Mouse (Mus musculus): ENCODE results near the gene Hmgb3. TPM values are rescaled to one million over a fixed set of nuclear protein-coding genes. Genes with fewer than 3 reads are reported as not detected.
"Not testable (repeated sequence)": the region's sequence is repeated elsewhere in the genome, so short reads cannot be mapped to it uniquely, and the experiment has no call there.

Gene Hmgb3
- polyA plus RNA-seq (2015; fragmentation: Nextera tagmentation; extraction: Ambion mirVana), result 533 and 542 TPM in 2 replicates

GRCm38 (mm10) chrX:71555415-71556114 lies at the start of gene Hmgb3:
Hmgb3 (plus strand) TSS chrX:71555918.
- H3K9ac ChIP-seq, result peak within 1 kb of the TSS; percentile 82
- peak; percentile 98 for ATAC-seq (replicated peaks)
- WGBS, result 28% methylated on average over 59 of the region's 59 CpGs

GRCm38 (mm10) chrX:71506591-71506990 lies 49.1 kb upstream of the Hmgb3 start:
- H3K27ac ChIP-seq; H3K4me2 ChIP-seq; H3K4me1 ChIP-seq; H3K9me3 ChIP-seq; ATAC-seq (replicated peaks); H3K36me3 ChIP-seq (replicated peaks); H3K9ac ChIP-seq; H3K4me3 ChIP-seq; H3K27me3 ChIP-seq (replicated peaks): not testable (repeated sequence)
- 89% methylated on average over 4 of the region's 4 CpGs for WGBS

More at GRCm38 (mm10) chrX:71555415-71556114, at the start of gene Hmgb3:
- Histone ChIP-seq H3K4me1 (peaks cover 3% of the 10 kb centered on the region), H3K36me3 (replicated peaks) (no peaks in the 10 kb centered on the region), H3K27me3 (replicated peaks) (no peaks in the 10 kb centered on the region), H3K27ac (peak within 1 kb of the TSS; percentile 96), H3K9me3 (no peaks in the 10 kb centered on the region), H3K4me3 (peak within 1 kb of the TSS; percentile 72), H3K4me2 (peak within 1 kb of the TSS; percentile 75)

- whole genome bisulfite sequencing, result 85% methylated on average over 4 of the region's 4 CpGs
- Histone ChIP-seq H3K27ac (no peak overlapping the region), H3K9ac (no peak overlapping the region), H3K4me2 (no peak overlapping the region), H3K9me3 (no peaks in the 10 kb centered on the region), H3K4me3 (no peak overlapping the region), H3K27me3 (replicated peaks) (no peaks in the 10 kb centered on the region), H3K36me3 (replicated peaks) (no peaks in the 10 kb centered on the region), H3K4me1 (no peaks in the 10 kb centered on the region)
- ATAC-seq (replicated peaks), result no peak
Observed at GRCm38 (mm10) chrX:71519252-71519651, 36.5 kb upstream of the Hmgb3 start.

DNA sequence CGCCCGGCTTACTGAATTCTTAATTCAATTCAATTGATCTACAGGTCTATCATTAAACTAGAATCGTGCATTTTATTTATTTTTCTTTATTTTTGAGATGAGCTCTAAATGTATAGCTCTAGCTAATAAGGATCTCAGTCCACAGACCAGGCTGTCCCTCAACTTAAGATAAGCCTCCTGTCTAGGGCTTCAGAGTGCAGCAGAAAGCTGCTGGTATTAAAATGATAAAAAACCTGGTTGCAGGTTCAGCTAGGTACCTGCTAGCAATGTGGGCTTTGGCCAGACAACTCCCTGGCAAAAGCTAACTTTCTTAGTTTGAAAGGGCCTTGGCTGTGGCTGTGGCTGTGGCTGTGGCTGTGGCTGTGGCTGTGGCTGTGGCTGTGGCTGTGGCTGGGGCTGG lies 32.8 kb upstream of the Hmgb3 start:
- 88% methylated on average over 3 of the region's 3 CpGs for WGBS
- H3K27me3 ChIP-seq (replicated peaks), result no peaks in the 10 kb centered on the region
- no peak overlapping the region for H3K27ac ChIP-seq
- no peak overlapping the region for H3K4me2 ChIP-seq
- H3K4me3 ChIP-seq, result no peak overlapping the region
- H3K9ac ChIP-seq, result no peak overlapping the region
- H3K9me3 ChIP-seq, result no peaks in the 10 kb centered on the region
- no peaks in the 10 kb centered on the region for H3K36me3 ChIP-seq (replicated peaks)
- ATAC-seq (replicated peaks), result no peak
- no peaks in the 10 kb centered on the region for H3K4me1 ChIP-seq

DNA sequence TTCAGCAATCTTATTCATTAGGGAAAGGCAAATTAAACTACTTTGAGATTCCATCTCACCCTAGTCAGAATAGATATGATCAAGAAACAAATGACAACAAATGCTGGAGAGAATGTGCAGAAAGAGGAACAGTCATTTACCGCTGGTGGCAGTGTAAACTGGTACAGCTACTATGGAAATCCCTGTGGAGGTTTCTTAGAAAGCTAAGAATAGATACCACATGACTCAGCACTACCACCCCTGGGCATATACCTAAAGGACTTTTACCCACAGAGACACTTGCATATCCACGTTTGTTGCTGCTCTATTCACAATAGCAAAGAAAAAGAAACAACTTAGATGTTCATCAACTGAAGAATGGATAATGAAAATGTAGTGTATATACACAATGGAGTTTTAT lies 31.4 kb upstream of the Hmgb3 start:
- Histone ChIP-seq H3K27me3 (replicated peaks) (no peaks in the 10 kb centered on the region), H3K27ac (no peak overlapping the region), H3K4me2 (no peak overlapping the region), H3K9me3 (no peaks in the 10 kb centered on the region), H3K36me3 (replicated peaks) (no peaks in the 10 kb centered on the region), H3K4me1 (0 out of 2 replicates have a peak, but pooled peaks cover 3% of the 10 kb centered on the region), H3K9ac (no peak overlapping the region), H3K4me3 (no peak overlapping the region)
- no peak for ATAC-seq (replicated peaks)
- 71% methylated on average over 2 of the region's 2 CpGs for WGBS

GRCm38 (mm10) chrX:71525593-71526299 lies 30.0 kb upstream of the Hmgb3 start:
- H3K36me3 ChIP-seq (replicated peaks), result no peaks in the 10 kb centered on the region
- 0 out of 2 replicates have a peak, but pooled peaks cover 3% of the 10 kb centered on the region for H3K4me1 ChIP-seq
- no peak overlapping the region for H3K4me3 ChIP-seq
- H3K27me3 ChIP-seq (replicated peaks), result no peaks in the 10 kb centered on the region
- no peak for ATAC-seq (replicated peaks)
- no peak overlapping the region for H3K4me2 ChIP-seq
- H3K9me3 ChIP-seq, result no peaks in the 10 kb centered on the region
- no peak overlapping the region for H3K9ac ChIP-seq
- no peak overlapping the region for H3K27ac ChIP-seq
- WGBS, result 75% methylated on average over 3 of the region's 3 CpGs

GRCm38 (mm10) chrX:71527461-71527860 lies 28.3 kb upstream of the Hmgb3 start:
- H3K27me3 ChIP-seq (replicated peaks), result no peaks in the 10 kb centered on the region
- no peak overlapping the region for H3K4me2 ChIP-seq
- no peaks in the 10 kb centered on the region for H3K9me3 ChIP-seq
- no peak overlapping the region for H3K27ac ChIP-seq
- ATAC-seq (replicated peaks), result no peak
- WGBS, result 71% methylated on average over 1 of the region's 1 CpGs
- H3K4me1 ChIP-seq, result 0 out of 2 replicates have a peak, but pooled peaks cover 3% of the 10 kb centered on the region
- no peak overlapping the region for H3K9ac ChIP-seq
- no peaks in the 10 kb centered on the region for H3K36me3 ChIP-seq (replicated peaks)
- H3K4me3 ChIP-seq, result no peak overlapping the region

DNA sequence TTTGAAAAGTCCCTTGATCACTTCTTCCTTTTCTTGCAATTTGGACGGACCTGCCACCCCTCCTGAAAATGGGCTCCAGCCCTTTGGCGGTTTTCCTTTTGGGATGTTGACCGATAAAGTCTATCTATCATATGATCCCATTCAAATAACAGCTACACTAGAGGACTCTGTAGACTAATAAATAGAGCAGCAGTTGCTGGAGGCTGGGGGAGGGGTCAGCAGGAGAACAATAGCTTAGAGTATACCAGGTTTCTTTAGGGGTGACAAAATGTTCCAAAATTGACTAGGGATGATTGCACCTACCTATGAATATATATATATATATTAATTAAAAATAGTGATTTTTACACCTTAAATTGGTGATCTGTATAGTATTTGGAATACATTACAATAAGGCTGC lies 27.6 kb upstream of the Hmgb3 start:
- 53% methylated on average over 3 of the region's 3 CpGs for WGBS
- H3K9ac ChIP-seq, result no peak overlapping the region
- 0 out of 2 replicates have a peak, but pooled peaks cover 3% of the 10 kb centered on the region for H3K4me1 ChIP-seq
- ATAC-seq (replicated peaks), result peak; percentile 55; the same call in 1 of the 2 replicates
- no peaks in the 10 kb centered on the region for H3K9me3 ChIP-seq
- H3K27ac ChIP-seq, result no peak overlapping the region
- H3K4me3 ChIP-seq, result no peak overlapping the region
- H3K27me3 ChIP-seq (replicated peaks), result no peaks in the 10 kb centered on the region
- H3K4me2 ChIP-seq, result no peak overlapping the region
- H3K36me3 ChIP-seq (replicated peaks), result no peaks in the 10 kb centered on the region

GRCm38 (mm10) chrX:71528646-71529045 lies 27.1 kb upstream of the Hmgb3 start:
- Histone ChIP-seq H3K9ac (no peak overlapping the region), H3K4me2 (no peak overlapping the region), H3K27me3 (replicated peaks) (no peaks in the 10 kb centered on the region), H3K9me3 (no peaks in the 10 kb centered on the region), H3K36me3 (replicated peaks) (no peaks in the 10 kb centered on the region), H3K27ac (peak overlapping the region; percentile 51; the same call in 1 of the 2 replicates), H3K4me1 (0 out of 2 replicates have a peak, but pooled peaks cover 3% of the 10 kb centered on the region), H3K4me3 (no peak overlapping the region)
- ATAC-seq (replicated peaks), result peak; percentile 93
- 50% methylated on average over 6 of the region's 6 CpGs for WGBS

DNA sequence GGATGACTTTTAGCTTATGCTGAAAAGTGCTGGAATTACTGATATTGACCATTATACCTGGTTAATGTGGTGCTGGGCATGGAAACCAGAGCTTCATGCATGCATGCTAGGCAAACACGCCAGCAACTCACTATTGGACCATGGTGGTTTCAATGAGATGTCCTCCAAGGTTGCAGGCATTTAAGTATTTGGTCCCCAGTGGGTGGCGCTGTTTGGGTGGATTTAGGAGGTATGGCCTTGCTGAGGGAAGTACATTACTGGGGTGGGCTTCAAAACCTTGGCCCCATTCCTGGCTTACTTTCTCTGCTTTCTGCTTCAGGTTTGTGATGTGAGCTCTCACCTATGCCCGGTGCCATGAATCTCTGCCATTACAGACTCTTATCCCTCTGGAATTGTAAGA lies 23.1 kb upstream of the Hmgb3 start:
- ATAC-seq (replicated peaks), result no peak
- WGBS, result 66% methylated on average over 3 of the region's 3 CpGs
- H3K27ac ChIP-seq, result no peak overlapping the region

GRCm38 (mm10) chrX:71534102-71534501 lies 21.6 kb upstream of the Hmgb3 start:
- no peaks in the 10 kb centered on the region for H3K9me3 ChIP-seq
- 87% methylated on average over 5 of the region's 5 CpGs for WGBS
- H3K27ac ChIP-seq, result no peak overlapping the region
- no peaks in the 10 kb centered on the region for H3K36me3 ChIP-seq (replicated peaks)
- H3K27me3 ChIP-seq (replicated peaks), result no peaks in the 10 kb centered on the region
- no peak overlapping the region for H3K4me2 ChIP-seq
- H3K4me1 ChIP-seq, result no peaks in the 10 kb centered on the region
- ATAC-seq (replicated peaks), result no peak
- no peak overlapping the region for H3K4me3 ChIP-seq
- no peak overlapping the region for H3K9ac ChIP-seq

More for the DNA sequence above, 23.1 kb upstream of the Hmgb3 start:
- no peak overlapping the region for H3K4me3 ChIP-seq
- H3K9ac ChIP-seq, result no peak overlapping the region
- H3K4me1 ChIP-seq, result 0 out of 2 replicates have a peak, but pooled peaks cover 3% of the 10 kb centered on the region
- no peaks in the 10 kb centered on the region for H3K9me3 ChIP-seq
- H3K4me2 ChIP-seq, result no peak overlapping the region
- no peaks in the 10 kb centered on the region for H3K36me3 ChIP-seq (replicated peaks)
- H3K27me3 ChIP-seq (replicated peaks), result no peaks in the 10 kb centered on the region

GRCm38 (mm10) chrX:71537791-71538190 lies 17.9 kb upstream of the Hmgb3 start:
- no peak for ATAC-seq (replicated peaks)
- Histone ChIP-seq H3K9ac (no peak overlapping the region), H3K36me3 (replicated peaks) (no peaks in the 10 kb centered on the region), H3K4me1 (no peaks in the 10 kb centered on the region), H3K27me3 (replicated peaks) (no peaks in the 10 kb centered on the region), H3K4me2 (no peak overlapping the region), H3K9me3 (no peaks in the 10 kb centered on the region), H3K4me3 (no peak overlapping the region), H3K27ac (no peak overlapping the region)
- WGBS, result 69% methylated on average over 2 of the region's 2 CpGs
